Mouse (Mus musculus) bone marrow, adult 2 months (tissue): ENCODE measurements around the gene Epb41.

Experiments used
- CTCF ChIP-seq: fragments of 200-500 bp; IDR thresholded peaks from 2 replicates; pipeline ENCODE4 v1.5.1; 2011; ENCODE audit warnings: low read length, control low read depth; ENCODE audit not compliant: control insufficient read depth, insufficient read depth
- POLR2A ChIP-seq: fragments of 200-500 bp; IDR thresholded peaks from 2 replicates; pipeline ENCODE4 v1.6.1; 2011; ENCODE audit warnings: low read depth, mild to moderate bottlenecking, control low read depth, low read length, borderline replicate concordance; ENCODE audit not compliant: control insufficient read depth

GRCm38 (mm10) chr4:132067938-132068235 lies 7.2 kb downstream of the Epb41 start:
- TF ChIP-seq POLR2A (no peak), CTCF (no peak)
